Mouse (Mus musculus): ENCODE data around the gene Lpar1. TPM values are rescaled to one million over a fixed set of nuclear protein-coding genes. Genes with fewer than 3 reads are reported as not detected.

Gene Lpar1
- polyA plus RNA-seq, 1 experiment from 2014 or later, result 256 TPM

GRCm38 (mm10) chr4:58448825-58449224 lies 104.9 kb downstream of the Lpar1 start:
- Histone ChIP-seq H3K4me2 (ENCODE audit: low read depth, severe bottlenecking) (no peak overlapping the region), H3K36me3 (ENCODE audit: control insufficient read depth, insufficient read depth, low read length) (no peaks in the 10 kb centered on the region), H3K9ac (ENCODE audit: low read length) (no peak overlapping the region), H3K27me3 (ENCODE audit: control insufficient read depth, insufficient read depth, low read length) (no peaks in the 10 kb centered on the region), H3K4me1 (ENCODE audit: control insufficient read depth, insufficient read depth, low read length) (no peaks in the 10 kb centered on the region), H3K9me3 (ENCODE audit: control insufficient read depth, low read length) (no peaks in the 10 kb centered on the region), H3K27ac (replicated peaks; ENCODE audit: low read depth, low read length) (no peak overlapping the region), H3K4me3 (ENCODE audit: low read depth, low read length) (no peak overlapping the region)
- no peak for ATAC-seq (ENCODE audit: insufficient number of reproducible peaks, low FRiP score, low TSS enrichment, low read depth)
- no peak for DNase-seq (ENCODE audit: low spot score)
- WGBS, result 93% methylated on average over 3 of the region's 3 CpGs

- no peak for ATAC-seq (ENCODE audit: insufficient number of reproducible peaks, low FRiP score, low TSS enrichment, low read depth)
Observed at GRCm38 (mm10) chr4:58447841-58448240, 105.9 kb downstream of the Lpar1 start.

GRCm38 (mm10) chr4:58445846-58446245 lies 107.9 kb downstream of the Lpar1 start:
- Histone ChIP-seq H3K27ac (replicated peaks; ENCODE audit: low read depth, low read length) (no peak overlapping the region), H3K4me3 (ENCODE audit: low read depth, low read length) (no peak overlapping the region), H3K9ac (ENCODE audit: low read length) (no peak overlapping the region), H3K27me3 (ENCODE audit: control insufficient read depth, insufficient read depth, low read length) (no peaks in the 10 kb centered on the region), H3K36me3 (ENCODE audit: control insufficient read depth, insufficient read depth, low read length) (no peaks in the 10 kb centered on the region), H3K4me1 (ENCODE audit: control insufficient read depth, insufficient read depth, low read length) (no peaks in the 10 kb centered on the region), H3K9me3 (ENCODE audit: control insufficient read depth, low read length) (no peaks in the 10 kb centered on the region), H3K4me2 (ENCODE audit: low read depth, severe bottlenecking) (no peak overlapping the region)
- ATAC-seq (ENCODE audit: insufficient number of reproducible peaks, low FRiP score, low TSS enrichment, low read depth) (no peak), DNase-seq (ENCODE audit: low spot score) (no peak)
- 89% methylated on average over 6 of the region's 6 CpGs for WGBS

More at GRCm38 (mm10) chr4:58447841-58448240, 105.9 kb downstream of the Lpar1 start:
- Histone ChIP-seq H3K27ac (replicated peaks; ENCODE audit: low read depth, low read length) (no peak overlapping the region), H3K9me3 (ENCODE audit: control insufficient read depth, low read length) (no peaks in the 10 kb centered on the region), H3K4me1 (ENCODE audit: control insufficient read depth, insufficient read depth, low read length) (no peaks in the 10 kb centered on the region), H3K36me3 (ENCODE audit: control insufficient read depth, insufficient read depth, low read length) (no peaks in the 10 kb centered on the region), H3K4me3 (ENCODE audit: low read depth, low read length) (no peak overlapping the region), H3K9ac (ENCODE audit: low read length) (no peak overlapping the region), H3K4me2 (ENCODE audit: low read depth, severe bottlenecking) (no peak overlapping the region), H3K27me3 (ENCODE audit: control insufficient read depth, insufficient read depth, low read length) (no peaks in the 10 kb centered on the region)
- DNase-seq (ENCODE audit: low spot score), result no peak
- 88% methylated on average over 7 of the region's 7 CpGs for whole genome bisulfite sequencing

- Histone ChIP-seq H3K4me3 (ENCODE audit: low read depth, low read length) (no peak overlapping the region), H3K4me1 (ENCODE audit: control insufficient read depth, insufficient read depth, low read length) (no peaks in the 10 kb centered on the region), H3K27me3 (ENCODE audit: control insufficient read depth, insufficient read depth, low read length) (no peaks in the 10 kb centered on the region), H3K9me3 (ENCODE audit: control insufficient read depth, low read length) (no peaks in the 10 kb centered on the region), H3K9ac (ENCODE audit: low read length) (no peak overlapping the region), H3K4me2 (ENCODE audit: low read depth, severe bottlenecking) (no peak overlapping the region), H3K36me3 (ENCODE audit: control insufficient read depth, insufficient read depth, low read length) (peaks cover under 1% of the 10 kb centered on the region; the same call in 1 of the 2 replicates), H3K27ac (replicated peaks; ENCODE audit: low read depth, low read length) (no peak overlapping the region)
- DNase-seq (ENCODE audit: low spot score), result no peak
- no peak for ATAC-seq (ENCODE audit: insufficient number of reproducible peaks, low FRiP score, low TSS enrichment, low read depth)
- 51% methylated on average over 5 of the region's 5 CpGs for whole genome bisulfite sequencing
Observed at GRCm38 (mm10) chr4:58442338-58442737, 111.4 kb downstream of the Lpar1 start.

- Histone ChIP-seq H3K27me3 (ENCODE audit: control insufficient read depth, insufficient read depth, low read length) (no peaks in the 10 kb centered on the region), H3K4me2 (ENCODE audit: low read depth, severe bottlenecking) (no peak overlapping the region), H3K36me3 (ENCODE audit: control insufficient read depth, insufficient read depth, low read length) (peaks cover 5% of the 10 kb centered on the region), H3K9ac (ENCODE audit: low read length) (no peak overlapping the region), H3K27ac (replicated peaks; ENCODE audit: low read depth, low read length) (no peak overlapping the region), H3K4me1 (ENCODE audit: control insufficient read depth, insufficient read depth, low read length) (no peaks in the 10 kb centered on the region), H3K9me3 (ENCODE audit: control insufficient read depth, low read length) (no peaks in the 10 kb centered on the region), H3K4me3 (ENCODE audit: low read depth, low read length) (no peak overlapping the region)
- DNase-seq (ENCODE audit: low spot score) (no peak), ATAC-seq (ENCODE audit: insufficient number of reproducible peaks, low FRiP score, low TSS enrichment, low read depth) (no peak)
- 77% methylated on average over 7 of the region's 7 CpGs for WGBS
Observed at GRCm38 (mm10) chr4:58438654-58439053, 115.0 kb downstream of the Lpar1 start.

- Histone ChIP-seq H3K27ac (replicated peaks; ENCODE audit: low read depth, low read length) (no peak overlapping the region), H3K27me3 (ENCODE audit: control insufficient read depth, insufficient read depth, low read length) (no peaks in the 10 kb centered on the region), H3K4me2 (ENCODE audit: low read depth, severe bottlenecking) (no peak overlapping the region), H3K36me3 (ENCODE audit: control insufficient read depth, insufficient read depth, low read length) (peaks cover 5% of the 10 kb centered on the region), H3K9me3 (ENCODE audit: control insufficient read depth, low read length) (no peaks in the 10 kb centered on the region), H3K4me3 (ENCODE audit: low read depth, low read length) (no peak overlapping the region), H3K9ac (ENCODE audit: low read length) (no peak overlapping the region), H3K4me1 (ENCODE audit: control insufficient read depth, insufficient read depth, low read length) (no peaks in the 10 kb centered on the region)
- ATAC-seq (ENCODE audit: insufficient number of reproducible peaks, low FRiP score, low TSS enrichment, low read depth) (no peak), DNase-seq (ENCODE audit: low spot score) (no peak)
- WGBS, result 88% methylated on average over 15 of the region's 15 CpGs
Observed at GRCm38 (mm10) chr4:58437271-58437670, 116.4 kb downstream of the Lpar1 start.

- no peak overlapping the region for H3K4me2 ChIP-seq (ENCODE audit: low read depth, severe bottlenecking)
- WGBS, result 54% methylated on average over 9 of the region's 9 CpGs
- no peak for ATAC-seq (ENCODE audit: insufficient number of reproducible peaks, low FRiP score, low TSS enrichment, low read depth)
- no peak overlapping the region for H3K4me3 ChIP-seq (ENCODE audit: low read depth, low read length)
- no peak overlapping the region for H3K27ac ChIP-seq (replicated peaks; ENCODE audit: low read depth, low read length)
- H3K27me3 ChIP-seq (ENCODE audit: control insufficient read depth, insufficient read depth, low read length), result no peaks in the 10 kb centered on the region
- H3K9ac ChIP-seq (ENCODE audit: low read length), result no peak overlapping the region
- H3K9me3 ChIP-seq (ENCODE audit: control insufficient read depth, low read length), result no peaks in the 10 kb centered on the region
- H3K4me1 ChIP-seq (ENCODE audit: control insufficient read depth, insufficient read depth, low read length), result no peaks in the 10 kb centered on the region
- DNase-seq (ENCODE audit: low spot score), result no peak
- H3K36me3 ChIP-seq (ENCODE audit: control insufficient read depth, insufficient read depth, low read length), result no peaks in the 10 kb centered on the region
Observed at GRCm38 (mm10) chr4:58423276-58423930, 130.3 kb downstream of the Lpar1 start.

GRCm38 (mm10) chr4:58419225-58419624 lies 134.5 kb downstream of the Lpar1 start:
- no peak overlapping the region for H3K4me3 ChIP-seq (ENCODE audit: low read depth, low read length)
- no peaks in the 10 kb centered on the region for H3K4me1 ChIP-seq (ENCODE audit: control insufficient read depth, insufficient read depth, low read length)
- 50% methylated on average over 5 of the region's 5 CpGs for WGBS
- H3K36me3 ChIP-seq (ENCODE audit: control insufficient read depth, insufficient read depth, low read length), result no peaks in the 10 kb centered on the region
- H3K27ac ChIP-seq (replicated peaks; ENCODE audit: low read depth, low read length), result no peak overlapping the region
- no peak for ATAC-seq (ENCODE audit: insufficient number of reproducible peaks, low FRiP score, low TSS enrichment, low read depth)
- no peaks in the 10 kb centered on the region for H3K27me3 ChIP-seq (ENCODE audit: control insufficient read depth, insufficient read depth, low read length)
- DNase-seq (ENCODE audit: low spot score), result no peak
- no peak overlapping the region for H3K4me2 ChIP-seq (ENCODE audit: low read depth, severe bottlenecking)
- no peaks in the 10 kb centered on the region for H3K9me3 ChIP-seq (ENCODE audit: control insufficient read depth, low read length)
- no peak overlapping the region for H3K9ac ChIP-seq (ENCODE audit: low read length)

GRCm38 (mm10) chr4:58417319-58417718 lies 136.4 kb downstream of the Lpar1 start:
- no peak overlapping the region for H3K4me2 ChIP-seq (ENCODE audit: low read depth, severe bottlenecking)
- no peak for DNase-seq (ENCODE audit: low spot score)
- H3K27ac ChIP-seq (replicated peaks; ENCODE audit: low read depth, low read length), result no peak overlapping the region
- H3K4me1 ChIP-seq (ENCODE audit: control insufficient read depth, insufficient read depth, low read length), result no peaks in the 10 kb centered on the region
- 80% methylated on average over 4 of the region's 4 CpGs for WGBS
- no peaks in the 10 kb centered on the region for H3K36me3 ChIP-seq (ENCODE audit: control insufficient read depth, insufficient read depth, low read length)
- no peak for ATAC-seq (ENCODE audit: insufficient number of reproducible peaks, low FRiP score, low TSS enrichment, low read depth)
- H3K4me3 ChIP-seq (ENCODE audit: low read depth, low read length), result no peak overlapping the region
- no peaks in the 10 kb centered on the region for H3K9me3 ChIP-seq (ENCODE audit: control insufficient read depth, low read length)
- H3K27me3 ChIP-seq (ENCODE audit: control insufficient read depth, insufficient read depth, low read length), result no peaks in the 10 kb centered on the region
- no peak overlapping the region for H3K9ac ChIP-seq (ENCODE audit: low read length)
